Mouse (Mus musculus): ENCODE measurements around the gene Tmem270. TPM values are rescaled to one million over a fixed set of nuclear protein-coding genes. Genes with fewer than 3 reads are reported as not detected.

The Tmem270 gene
- polyA plus RNA-seq, 1 experiment from 2014 or later: not detected

- Histone ChIP-seq H3K4me1 (replicated peaks) (peaks cover 16% of the 10 kb centered on the region), H3K9me3 (replicated peaks) (no peaks in the 10 kb centered on the region), H3K27me3 (peaks cover 9% of the 10 kb centered on the region; the same call in 1 of the 2 replicates), H3K4me3 (replicated peaks) (no peak overlapping the region), H3K36me3 (no peaks in the 10 kb centered on the region), H3K27ac (no peak overlapping the region), H3K9ac (no peak overlapping the region), H3K4me2 (no peak overlapping the region)
- DNase-seq (no peak), ATAC-seq (ENCODE audit: low read depth) (no peak)
- WGBS (ENCODE audit: insufficient replicate concordance): 63% methylated on average over 4 of the region's 4 CpGs
These were observed 20.2 kb upstream of the Tmem270 start for GRCm38 (mm10) chr5:134926726-134927125.

- no peak for ATAC-seq (ENCODE audit: low read depth)
- no peak for DNase-seq
- Histone ChIP-seq H3K4me3 (replicated peaks) (no peak overlapping the region), H3K27me3 (peaks cover 5% of the 10 kb centered on the region; the same call in 1 of the 2 replicates), H3K9me3 (replicated peaks) (no peaks in the 10 kb centered on the region), H3K36me3 (no peaks in the 10 kb centered on the region), H3K4me1 (replicated peaks) (peaks cover 46% of the 10 kb centered on the region), H3K4me2 (no peak overlapping the region), H3K27ac (peak overlapping the region; percentile 35; the same call in 1 of the 2 replicates), H3K9ac (no peak overlapping the region)
- 62% methylated on average over 6 of the region's 6 CpGs for WGBS (ENCODE audit: insufficient replicate concordance)
These were observed 16.6 kb upstream of the Tmem270 start for GRCm38 (mm10) chr5:134923141-134923540.

GRCm38 (mm10) chr5:134921106-134921505 lies 14.6 kb upstream of the Tmem270 start:
- peak; percentile 53 for DNase-seq
- ATAC-seq (ENCODE audit: low read depth): peak; percentile 37
- H3K9me3 ChIP-seq (replicated peaks): peaks cover 6% of the 10 kb centered on the region
- peak overlapping the region; percentile 71 for H3K9ac ChIP-seq
- peak overlapping the region; percentile 100 for H3K27ac ChIP-seq
- H3K4me1 ChIP-seq (replicated peaks): peaks cover 66% of the 10 kb centered on the region
- H3K4me3 ChIP-seq (replicated peaks): no peak overlapping the region
- H3K27me3 ChIP-seq: 0 out of 2 replicates have a peak, but pooled peaks cover 1% of the 10 kb centered on the region
- peak overlapping the region; percentile 63 for H3K4me2 ChIP-seq
- WGBS (ENCODE audit: insufficient replicate concordance): 37% methylated on average over 8 of the region's 8 CpGs
- H3K36me3 ChIP-seq: no peaks in the 10 kb centered on the region

GRCm38 (mm10) chr5:134920106-134920687 lies 13.7 kb upstream of the Tmem270 start:
- H3K27me3 ChIP-seq: no peaks in the 10 kb centered on the region
- peak overlapping the region; percentile 71 for H3K9ac ChIP-seq
- H3K27ac ChIP-seq: peak overlapping the region; percentile 100
- H3K4me2 ChIP-seq: peak overlapping the region; percentile 63
- no peaks in the 10 kb centered on the region for H3K36me3 ChIP-seq
- peaks cover 73% of the 10 kb centered on the region for H3K4me1 ChIP-seq (replicated peaks)
- peak; percentile 41 for DNase-seq
- no peak for ATAC-seq (ENCODE audit: low read depth)
- no peak overlapping the region for H3K4me3 ChIP-seq (replicated peaks)
- 52% methylated on average over 6 of the region's 6 CpGs for WGBS (ENCODE audit: insufficient replicate concordance)
- H3K9me3 ChIP-seq (replicated peaks): peaks cover 6% of the 10 kb centered on the region

GRCm38 (mm10) chr5:134919097-134919496 lies 12.6 kb upstream of the Tmem270 start:
- ATAC-seq (ENCODE audit: low read depth) (peak; percentile 91), DNase-seq (peak; percentile 86)
- peaks cover 73% of the 10 kb centered on the region for H3K4me1 ChIP-seq (replicated peaks)
- peak overlapping the region; percentile 100 for H3K27ac ChIP-seq
- 10% methylated on average over 3 of the region's 3 CpGs for WGBS (ENCODE audit: insufficient replicate concordance)
- H3K9ac ChIP-seq: peak overlapping the region; percentile 71
- H3K9me3 ChIP-seq (replicated peaks): peaks cover 6% of the 10 kb centered on the region
- H3K4me2 ChIP-seq: peak overlapping the region; percentile 63
- H3K27me3 ChIP-seq: no peaks in the 10 kb centered on the region
- H3K36me3 ChIP-seq: no peaks in the 10 kb centered on the region
- H3K4me3 ChIP-seq (replicated peaks): peak overlapping the region; percentile 33

- Histone ChIP-seq H3K9me3 (replicated peaks) (peaks cover 6% of the 10 kb centered on the region), H3K27me3 (no peaks in the 10 kb centered on the region), H3K36me3 (no peaks in the 10 kb centered on the region), H3K4me3 (replicated peaks) (peak overlapping the region; percentile 29; the same call in 1 of the 2 replicates), H3K27ac (peak overlapping the region; percentile 100), H3K9ac (peak overlapping the region; percentile 69), H3K4me1 (replicated peaks) (peaks cover 73% of the 10 kb centered on the region), H3K4me2 (peak overlapping the region; percentile 63)
- DNase-seq (peak; percentile 79), ATAC-seq (ENCODE audit: low read depth) (no peak)
- 39% methylated on average over 16 of the region's 16 CpGs for WGBS (ENCODE audit: insufficient replicate concordance)
These were observed 11.7 kb upstream of the Tmem270 start for GRCm38 (mm10) chr5:134918071-134918832.

GRCm38 (mm10) chr5:134915311-134915710 lies 8.8 kb upstream of the Tmem270 start, which contains the start of gene Cldn13:
TSS of gene Cldn13 (minus strand) at chr5:134915526.
- peak within 1 kb of the TSS; percentile 81 for H3K4me3 ChIP-seq (replicated peaks)
- peak; percentile 87 for DNase-seq
- no peaks in the 10 kb centered on the region for H3K27me3 ChIP-seq
- peaks cover 66% of the 10 kb centered on the region for H3K4me1 ChIP-seq (replicated peaks)
- ATAC-seq (ENCODE audit: low read depth): peak; percentile 58
- peak within 1 kb of the TSS; percentile 77 for H3K4me2 ChIP-seq
- WGBS (ENCODE audit: insufficient replicate concordance): 23% methylated on average over 8 of the region's 8 CpGs
- peak within 1 kb of the TSS; percentile 95 for H3K9ac ChIP-seq
- H3K27ac ChIP-seq: peak within 1 kb of the TSS; percentile 100
- H3K9me3 ChIP-seq (replicated peaks): peaks cover 6% of the 10 kb centered on the region
- H3K36me3 ChIP-seq: peaks cover 9% of the 10 kb centered on the region; the same call in 1 of the 2 replicates

GRCm38 (mm10) chr5:134914510-134914909 lies 8.0 kb upstream of the Tmem270 start:
- DNase-seq (peak; percentile 28), ATAC-seq (ENCODE audit: low read depth) (no peak)
- H3K4me2 ChIP-seq: peak overlapping the region; percentile 77
- H3K4me1 ChIP-seq (replicated peaks): peaks cover 58% of the 10 kb centered on the region
- peaks cover 9% of the 10 kb centered on the region; the same call in 1 of the 2 replicates for H3K36me3 ChIP-seq
- peak overlapping the region; percentile 95 for H3K9ac ChIP-seq
- peak overlapping the region; percentile 100 for H3K27ac ChIP-seq
- no peaks in the 10 kb centered on the region for H3K27me3 ChIP-seq
- peak overlapping the region; percentile 81 for H3K4me3 ChIP-seq (replicated peaks)
- peaks cover 6% of the 10 kb centered on the region for H3K9me3 ChIP-seq (replicated peaks)
- WGBS (ENCODE audit: insufficient replicate concordance): 24% methylated on average over 8 of the region's 8 CpGs

- Histone ChIP-seq H3K27ac (peak overlapping the region; percentile 100), H3K4me3 (replicated peaks) (peak overlapping the region; percentile 81), H3K9ac (peak overlapping the region; percentile 95), H3K4me2 (peak overlapping the region; percentile 77), H3K9me3 (replicated peaks) (peaks cover 6% of the 10 kb centered on the region), H3K27me3 (no peaks in the 10 kb centered on the region), H3K36me3 (peaks cover 9% of the 10 kb centered on the region; the same call in 1 of the 2 replicates), H3K4me1 (replicated peaks) (peaks cover 56% of the 10 kb centered on the region)
- WGBS (ENCODE audit: insufficient replicate concordance): 18% methylated on average over 4 of the region's 4 CpGs
- DNase-seq (peak; percentile 87), ATAC-seq (ENCODE audit: low read depth) (peak; percentile 88)
These were observed 7.2 kb upstream of the Tmem270 start for GRCm38 (mm10) chr5:134913753-134914152.

- Histone ChIP-seq H3K9ac (peak overlapping the region; percentile 95), H3K27me3 (no peaks in the 10 kb centered on the region), H3K27ac (peak overlapping the region; percentile 100), H3K4me1 (replicated peaks) (peaks cover 52% of the 10 kb centered on the region), H3K9me3 (replicated peaks) (peaks cover 6% of the 10 kb centered on the region), H3K36me3 (peaks cover 9% of the 10 kb centered on the region; the same call in 1 of the 2 replicates), H3K4me2 (peak overlapping the region; percentile 77), H3K4me3 (replicated peaks) (peak overlapping the region; percentile 81)
- DNase-seq: no peak
- peak; percentile 48 for ATAC-seq (ENCODE audit: low read depth)
- 38% methylated on average over 3 of the region's 3 CpGs for WGBS (ENCODE audit: insufficient replicate concordance)
These were observed 6.8 kb upstream of the Tmem270 start for GRCm38 (mm10) chr5:134913352-134913751.

- WGBS (ENCODE audit: insufficient replicate concordance): 94% methylated on average over 2 of the region's 2 CpGs
- H3K4me2 ChIP-seq: peak overlapping the region; percentile 77
These were observed 5.4 kb upstream of the Tmem270 start for GRCm38 (mm10) chr5:134911901-134912300.

More at GRCm38 (mm10) chr5:134911901-134912300, 5.4 kb upstream of the Tmem270 start:
- Histone ChIP-seq H3K9ac (peak overlapping the region; percentile 59), H3K4me3 (replicated peaks) (peak overlapping the region; percentile 81), H3K4me1 (replicated peaks) (peaks cover 41% of the 10 kb centered on the region), H3K27ac (peak overlapping the region; percentile 74), H3K36me3 (peaks cover 9% of the 10 kb centered on the region; the same call in 1 of the 2 replicates), H3K27me3 (no peaks in the 10 kb centered on the region), H3K9me3 (replicated peaks) (peaks cover 2% of the 10 kb centered on the region; the same call in 1 of the 2 replicates)
- DNase-seq (no peak), ATAC-seq (ENCODE audit: low read depth) (no peak)

All from liver, embryonic 13.5 days (tissue).